Mouse (Mus musculus): ENCODE results near the gene Klrb1b. TPM values are rescaled to one million over a fixed set of nuclear protein-coding genes. Genes with fewer than 3 reads are reported as not detected.
"Not testable (repeated sequence)": the region's sequence is repeated elsewhere in the genome, so short reads cannot be mapped to it uniquely, and the experiment has no call there.

The Klrb1b gene
- total RNA-seq, 2 experiments from 2014 or later: not detected

DNA sequence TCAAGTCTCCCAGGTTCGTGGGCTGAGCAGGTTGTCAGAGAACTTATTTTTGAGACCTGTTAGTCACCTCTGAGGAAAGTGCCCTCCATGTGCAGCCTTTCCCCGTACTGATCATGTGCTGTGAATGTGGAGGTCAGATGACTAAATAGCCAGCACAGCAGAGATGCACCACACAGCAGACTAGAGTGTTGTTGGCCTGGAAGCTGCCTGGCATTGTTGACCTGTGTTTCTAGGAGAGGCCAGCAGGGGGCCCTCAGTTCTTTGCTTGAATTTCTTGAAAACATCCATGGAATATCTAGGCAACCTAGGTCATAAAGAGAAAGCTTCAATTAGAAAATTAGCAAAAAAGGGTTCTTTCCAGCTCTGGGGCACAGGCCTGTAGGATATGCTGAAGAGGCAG, 23.8 kb upstream of the Klrb1b start:
- TF ChIP-seq CTCF (IDR thresholded peaks at IDR 0.05): peak; percentile 69
- intact Hi-C loops (cut with DNase I): loop anchor here (5.0 kb wide), 1 partner anchor 112 kb away; no protein-coding TSS in a partner anchor
- DNase-seq (ENCODE audit: extremely low spot score in 1 of 2, low spot score in 2 of 2): peak; percentile 32 to 48
- Histone ChIP-seq H3K4me3 (no peak overlapping the region), H3K27ac (no peak overlapping the region)

DNA sequence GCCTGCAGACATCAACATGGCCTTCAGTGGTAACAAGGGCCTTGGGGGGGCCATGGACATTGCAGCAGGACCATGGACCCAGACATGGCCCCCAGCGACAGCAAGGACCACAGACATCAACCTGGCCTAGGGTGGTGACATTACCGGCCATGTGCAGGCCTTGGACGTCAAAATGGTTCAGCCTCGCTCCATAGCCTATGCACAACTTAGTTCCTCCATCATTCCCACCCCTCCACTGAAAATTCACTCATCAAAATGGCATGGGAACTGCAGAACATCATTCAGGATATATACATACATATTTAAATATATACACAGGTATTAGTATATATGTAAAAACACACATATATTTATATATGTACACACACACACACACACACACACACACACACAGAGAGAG, 21.3 kb upstream of the Klrb1b start:
- DNase-seq (ENCODE audit: extremely low spot score in 1 of 2, low spot score in 2 of 2): no peak
- TF ChIP-seq CTCF (IDR thresholded peaks at IDR 0.05): no peak
- no peak overlapping the region for H3K4me3 ChIP-seq
- no peak overlapping the region for H3K27ac ChIP-seq
- intact Hi-C loops (cut with DNase I): no loop called here

DNA sequence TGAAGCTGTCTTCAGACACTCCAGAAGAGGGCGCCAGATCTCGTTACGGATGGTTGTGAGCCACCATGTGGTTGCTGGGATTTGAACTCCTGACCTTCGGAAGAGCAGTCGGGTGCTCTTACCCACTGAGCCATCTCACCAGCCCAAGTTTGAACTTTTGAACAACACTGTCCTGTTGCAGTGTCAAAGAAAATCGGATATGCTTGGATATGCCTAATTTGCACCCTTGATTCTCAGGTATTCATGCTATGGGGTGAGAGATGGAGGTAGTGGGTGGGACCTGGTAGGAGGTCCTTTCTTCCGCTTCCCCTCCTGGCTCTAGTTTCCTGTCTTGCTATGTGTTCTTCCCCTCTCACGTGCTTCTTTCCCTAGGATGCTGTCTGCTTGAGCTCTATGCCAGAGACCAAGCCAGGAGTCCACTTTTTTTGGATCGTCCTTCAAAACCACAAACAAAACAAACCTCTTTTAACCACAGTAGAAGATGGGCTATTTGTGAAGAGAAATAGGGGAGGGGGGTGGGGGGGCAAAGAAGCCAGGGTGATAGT, 19.9 kb upstream of the Klrb1b start:
- TF ChIP-seq CTCF (IDR thresholded peaks at IDR 0.05): no peak; the same call in 1 of the 2 replicates
- no peak for DNase-seq (ENCODE audit: extremely low spot score in 1 of 2, low spot score in 2 of 2)
- intact Hi-C loops (cut with DNase I): no loop called here
- Histone ChIP-seq H3K4me3 (no peak overlapping the region), H3K27ac (no peak overlapping the region)

DNA sequence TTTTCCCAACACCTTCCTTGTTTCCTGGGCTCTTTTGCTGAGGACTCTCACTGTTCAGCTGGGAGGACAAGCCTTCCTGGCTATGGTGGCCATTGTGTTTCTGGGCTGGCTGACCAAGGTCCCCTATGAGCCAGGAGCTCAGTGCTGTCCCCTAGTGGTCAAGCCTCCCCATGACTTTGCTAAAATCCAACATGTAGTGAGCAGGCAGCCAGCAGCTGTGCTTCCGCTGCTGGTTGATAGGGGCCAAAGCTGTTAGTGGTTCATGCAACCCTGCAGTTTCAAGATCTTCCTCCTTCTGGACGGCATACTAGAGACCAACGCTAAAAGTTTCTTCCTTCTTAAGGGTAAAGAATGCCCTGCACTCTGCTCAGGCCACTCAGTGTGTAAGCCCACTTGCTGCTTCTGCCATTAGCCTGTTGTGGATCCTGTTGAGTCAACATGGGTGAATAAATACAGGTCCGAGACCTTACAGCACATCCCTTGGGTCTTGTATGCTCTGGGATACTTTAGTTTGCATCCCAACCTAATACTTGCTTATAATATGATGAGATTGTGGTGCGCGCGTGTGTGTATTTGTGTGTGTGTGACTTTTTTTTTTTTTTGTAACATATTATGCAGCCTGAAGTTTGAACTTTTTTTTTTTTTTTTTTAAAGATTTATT, 19.3 kb upstream of the Klrb1b start:
- intact Hi-C loops (cut with DNase I): no loop called here
- DNase-seq (ENCODE audit: extremely low spot score in 1 of 2, low spot score in 2 of 2): peak; percentile 76 to 82
- peak; percentile 99 for TF ChIP-seq CTCF (IDR thresholded peaks at IDR 0.05)
- no peak overlapping the region for H3K27ac ChIP-seq
- H3K4me3 ChIP-seq: no peak overlapping the region

DNA sequence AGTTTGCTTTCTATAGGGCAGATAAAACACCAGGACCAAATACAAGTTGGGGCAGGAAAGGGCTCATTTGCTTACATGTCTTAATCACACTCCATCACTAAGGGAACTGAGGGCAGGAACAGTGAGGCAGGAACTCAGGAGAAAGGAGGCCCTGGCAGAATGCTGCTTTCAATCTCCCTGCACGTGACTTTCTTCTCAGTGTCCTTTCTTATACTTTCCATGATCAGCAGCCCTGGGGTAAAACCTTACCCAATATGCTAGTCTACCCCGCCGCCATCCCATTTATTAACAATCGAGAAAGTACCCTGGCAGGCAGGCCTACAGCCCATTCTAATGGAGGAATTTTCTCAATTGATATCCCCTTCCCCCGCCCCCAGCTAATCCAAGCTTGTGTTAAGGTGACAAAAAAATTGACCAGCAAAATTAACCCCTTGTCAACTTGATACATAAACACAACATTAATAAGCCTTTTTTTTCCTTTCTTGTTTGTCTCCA, 18.5 kb upstream of the Klrb1b start:
- Histone ChIP-seq H3K27ac (no peak overlapping the region), H3K4me3 (no peak overlapping the region)
- no peak for DNase-seq (ENCODE audit: extremely low spot score in 1 of 2, low spot score in 2 of 2)
- intact Hi-C loops (cut with DNase I): loop anchor here (1.0 kb wide), 1 partner anchor 106 kb away; no protein-coding TSS in a partner anchor
- no peak for TF ChIP-seq CTCF (IDR thresholded peaks at IDR 0.05)

DNA sequence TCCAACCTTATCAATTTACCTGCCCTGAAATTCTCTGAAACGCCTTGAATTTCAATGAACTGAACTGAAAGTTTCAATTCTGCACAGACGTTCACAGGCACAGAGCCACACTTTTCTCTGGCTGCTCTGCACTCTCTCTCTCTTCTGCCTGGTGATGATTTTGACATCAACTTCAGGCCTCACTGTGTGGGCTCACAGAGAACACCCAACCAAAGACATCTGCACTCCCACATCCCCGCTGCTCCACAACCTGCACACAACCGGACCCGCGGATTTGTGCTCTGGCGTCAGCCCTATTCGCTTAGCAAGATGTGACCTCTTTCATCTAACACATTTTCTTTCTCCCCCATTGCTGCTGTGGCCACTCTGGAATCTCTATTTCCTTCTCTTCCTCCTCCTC, 18.0 kb upstream of the Klrb1b start:
- intact Hi-C loops (cut with DNase I): loop anchor here (1.0 kb wide), 1 partner anchor 106 kb away; no protein-coding TSS in a partner anchor

DNA sequence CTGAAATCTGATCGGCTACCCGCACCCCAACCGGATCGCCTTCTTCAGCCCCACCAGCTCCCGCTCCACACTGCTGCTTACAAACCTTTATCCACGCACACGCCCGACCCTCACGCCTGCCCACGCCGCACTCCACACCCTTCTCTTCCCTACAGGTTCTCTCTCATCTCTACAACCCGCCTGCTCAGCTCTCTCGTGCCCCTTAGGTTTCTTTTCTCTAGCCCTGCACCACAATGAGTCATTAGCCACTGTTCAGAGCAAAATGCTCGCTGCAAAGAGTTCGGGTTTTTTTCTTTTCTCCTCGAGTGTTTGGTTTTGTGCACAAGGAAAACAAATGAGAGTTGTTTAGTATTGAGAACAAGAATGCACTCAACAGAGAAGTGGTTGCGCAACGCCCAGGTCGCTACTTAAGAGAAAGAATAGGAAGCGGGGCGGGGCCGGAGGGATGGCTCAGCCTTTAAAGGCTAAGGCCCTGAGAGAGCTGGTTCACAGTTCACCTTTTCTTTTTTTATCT, 17.4 kb upstream of the Klrb1b start:
- peak in 1 of 2 experiments; percentile 58 for DNase-seq (ENCODE audit: extremely low spot score in 1 of 2, low spot score in 2 of 2)
- Histone ChIP-seq H3K27ac (peak overlapping the region; percentile 91), H3K4me3 (peak overlapping the region; percentile 97)
- TF ChIP-seq CTCF (IDR thresholded peaks at IDR 0.05): no peak
- intact Hi-C loops (cut with DNase I): loop anchor here (2.0 kb wide), 1 partner anchor 689 kb away; the partner anchor contains the start of gene Gabarapl1

More for the DNA sequence above, 18.0 kb upstream of the Klrb1b start:
- peak overlapping the region; percentile 97 for H3K4me3 ChIP-seq
- peak in 1 of 2 experiments; percentile 15 for DNase-seq (ENCODE audit: extremely low spot score in 1 of 2, low spot score in 2 of 2)
- H3K27ac ChIP-seq: peak overlapping the region; percentile 13; the same call in 1 of the 2 replicates
- no peak for TF ChIP-seq CTCF (IDR thresholded peaks at IDR 0.05)

DNA sequence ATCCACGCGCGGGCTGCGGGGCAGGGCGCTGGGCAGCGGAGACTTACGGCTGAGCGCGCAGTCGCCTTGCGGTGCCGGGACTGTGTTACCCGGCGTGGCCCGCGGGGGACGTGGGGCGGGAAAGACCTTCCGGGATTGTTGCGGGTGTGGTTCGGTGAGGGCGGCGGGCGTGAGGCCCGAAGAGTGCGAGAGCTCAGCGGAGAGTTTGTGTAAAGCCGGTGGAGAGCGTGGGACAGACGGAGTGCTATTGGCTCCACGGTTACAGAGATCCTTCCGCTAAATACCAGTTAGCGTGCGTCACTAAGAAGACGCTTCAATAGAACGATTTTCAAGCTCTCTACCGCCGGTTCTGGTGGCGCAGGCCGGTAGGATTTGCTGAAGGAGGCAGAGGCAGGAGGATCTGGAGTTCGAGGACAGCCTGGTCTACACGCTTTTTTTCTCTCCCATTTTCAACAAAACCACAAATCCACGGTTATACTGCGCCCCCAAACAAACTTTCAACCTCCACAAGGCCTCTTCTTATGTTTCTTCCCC, 16.9 kb upstream of the Klrb1b start:
- peak overlapping the region; percentile 91 for H3K27ac ChIP-seq
- intact Hi-C loops (cut with DNase I): loop anchor here (1.0 to 2.0 kb wide), 2 partner anchors 102 to 690 kb away; partner anchors contain the start of gene Gabarapl1
- no peak; the same call in 1 of the 2 replicates for TF ChIP-seq CTCF (IDR thresholded peaks at IDR 0.05)
- DNase-seq (ENCODE audit: extremely low spot score in 1 of 2, low spot score in 2 of 2): peak; percentile 93 to 95
- peak overlapping the region; percentile 97 for H3K4me3 ChIP-seq

DNA sequence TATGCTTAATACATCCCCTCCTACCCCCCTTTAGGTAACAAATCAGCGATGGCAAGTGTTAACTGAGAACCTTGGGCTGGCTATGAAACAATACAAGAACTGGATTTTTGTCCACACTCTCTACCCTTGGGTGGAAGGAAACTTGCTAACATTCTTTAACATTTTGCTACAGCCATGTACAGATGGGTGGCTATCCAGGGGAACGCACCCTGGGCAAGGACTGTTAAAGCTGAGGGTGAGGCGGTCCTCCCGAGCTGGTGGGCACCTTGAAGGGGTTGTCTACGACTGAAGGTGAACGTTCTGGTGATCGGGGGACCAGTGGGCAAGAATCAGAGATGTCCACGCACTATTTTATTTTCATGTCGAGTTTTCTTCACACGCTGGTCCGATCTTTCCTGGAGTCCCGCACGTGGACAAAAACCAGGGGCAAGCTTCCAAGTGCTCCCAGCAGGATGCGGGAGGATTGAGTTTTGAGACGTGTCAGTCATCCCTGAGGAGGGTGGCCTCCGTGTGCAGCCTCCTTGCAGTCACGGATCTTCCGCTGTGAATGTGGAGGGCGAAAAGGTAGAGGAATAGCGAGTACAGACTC, 16.3 kb upstream of the Klrb1b start:
- intact Hi-C loops (cut with DNase I): loop anchor here (1.0 to 2.0 kb wide), 2 partner anchors 103 to 690 kb away; partner anchors contain the start of gene Gabarapl1
- H3K4me3 ChIP-seq: peak overlapping the region; percentile 97
- H3K27ac ChIP-seq: peak overlapping the region; percentile 85
- no peak for TF ChIP-seq CTCF (IDR thresholded peaks at IDR 0.05)
- no peak for DNase-seq (ENCODE audit: extremely low spot score in 1 of 2, low spot score in 2 of 2)

DNA sequence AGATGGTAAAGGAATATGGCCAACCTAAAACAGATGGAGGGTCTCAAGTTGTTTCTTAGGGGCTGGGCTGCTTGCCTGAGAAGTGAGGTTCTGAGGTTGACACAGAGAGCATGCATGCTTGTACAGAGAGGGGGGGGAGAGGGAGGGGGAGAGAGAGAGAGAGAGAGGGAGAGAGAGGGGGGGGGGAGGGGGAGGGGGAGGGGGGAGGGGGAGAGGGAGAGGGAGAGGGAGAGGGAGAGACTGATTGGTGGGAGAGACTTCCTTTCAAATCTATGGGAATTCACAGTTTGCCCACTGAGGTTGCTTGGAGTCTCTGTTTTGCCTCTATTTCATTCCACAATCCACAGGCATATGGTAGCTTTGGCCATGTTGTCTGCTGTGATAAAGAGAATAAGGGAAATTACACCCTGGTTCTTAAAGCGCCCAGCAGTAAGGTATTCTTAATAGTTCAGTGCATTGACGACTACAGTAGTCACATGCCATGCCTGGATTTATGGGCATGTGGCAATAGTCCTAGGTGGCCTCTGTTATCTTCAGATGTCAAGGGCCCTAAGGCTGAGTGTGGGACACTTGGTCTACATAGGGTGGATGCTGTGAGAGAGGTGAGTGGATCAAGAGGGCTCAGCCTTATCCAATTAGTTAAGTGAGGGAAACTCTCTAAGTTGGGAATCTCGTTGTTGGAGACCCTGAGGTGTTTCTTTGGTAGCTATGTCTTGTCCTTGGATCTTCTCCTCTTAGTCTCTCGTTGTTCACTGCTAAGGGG, 15.4 kb upstream of the Klrb1b start:
- no peak overlapping the region; the same call in 1 of the 2 replicates for H3K27ac ChIP-seq
- intact Hi-C loops (cut with DNase I): loop anchor here (1.0 to 2.0 kb wide), 2 partner anchors 104 to 691 kb away; partner anchors contain the start of gene Gabarapl1
- TF ChIP-seq CTCF (IDR thresholded peaks at IDR 0.05): no peak
- no peak for DNase-seq (ENCODE audit: extremely low spot score in 1 of 2, low spot score in 2 of 2)
- peak overlapping the region; percentile 97; the same call in 1 of the 2 replicates for H3K4me3 ChIP-seq

DNA sequence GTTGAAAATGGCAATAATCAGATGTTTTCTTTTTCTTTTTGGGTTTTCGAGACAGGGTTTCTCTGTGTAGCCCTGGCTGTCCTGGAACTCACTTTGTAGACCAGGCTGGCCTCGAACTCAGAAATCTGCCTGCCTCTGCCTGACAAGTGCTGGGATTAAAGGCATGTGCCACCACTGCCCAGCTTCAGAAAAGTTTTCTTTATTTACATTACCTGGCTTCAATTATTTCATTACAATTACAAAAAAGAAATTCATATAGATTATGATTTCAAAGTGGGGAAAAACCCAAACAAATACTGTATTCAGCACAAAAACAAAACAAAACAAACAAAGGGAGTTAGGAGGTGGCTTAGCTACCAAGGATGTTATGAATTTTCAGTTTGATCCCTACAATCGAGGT, 14.5 kb upstream of the Klrb1b start:
- H3K27ac ChIP-seq; DNase-seq (ENCODE audit: extremely low spot score in 1 of 2, low spot score in 2 of 2); H3K4me3 ChIP-seq: not testable (repeated sequence)
- intact Hi-C loops (cut with DNase I): loop anchor here (1.0 kb wide), 1 partner anchor 110 kb away; no protein-coding TSS in a partner anchor

Data from left cerebral cortex, adult 2 months (tissue).